Mouse (Mus musculus) erythroblast, embryonic 14.5 days (primary cell): ENCODE data around the gene Ndrg4.

Experiments used
- GATA1 ChIP-seq: IDR thresholded peaks from 2 replicates; pipeline ENCODE4 v1.6.1; 2012; ENCODE audit warnings: low read length, inconsistent platforms, mixed read lengths
- TAL1 ChIP-seq: IDR thresholded peaks from 3 replicates; pipeline ENCODE4 v1.6.1; 2012; ENCODE audit warnings: low read length, inconsistent platforms, mixed read lengths

GRCm38 (mm10) chr8:95688073-95688672, 11.4 kb downstream of the Ndrg4 start:
- TF ChIP-seq GATA1 (no peak), TAL1 (no peak)
